8 mouse cellular contexts compared by ENCODE assay signal in genomic region chr5:45278005-45278432, GRCm38 (mm10).
A peak's percentile ranks its signal among the peaks of the same experiment; 100 is the strongest.
DNase-seq lines count a peak whose midpoint lies in the region; ATAC-seq and TF ChIP-seq lines count a peak whose summit lies in the region.

No protein-coding gene starts in this region.

- H3K27ac ChIP-seq in heart, adult 2 months: no peak overlapping the region; the same call in 1 of the 2 replicates
- peak overlapping the region; percentile 32 for H3K27ac ChIP-seq in hindbrain, embryonic 14.5 days
- peak overlapping the region; percentile 63; the same call in 1 of the 2 replicates for H3K27ac ChIP-seq in lung, embryonic 14.5 days (ENCODE audit: low read depth)
- H3K27ac ChIP-seq in stomach, embryonic 14.5 days (ENCODE audit: low read length): peak overlapping the region; percentile 69; the same call in 1 of the 2 replicates

- peak overlapping the region; percentile 62 for H3K4me2 ChIP-seq in hindbrain, embryonic 14.5 days (replicated peaks)
- peak overlapping the region; percentile 61 for H3K4me2 ChIP-seq in lung, embryonic 14.5 days
- H3K4me2 ChIP-seq in stomach, embryonic 14.5 days (replicated peaks; ENCODE audit: low read depth, low read length): peak overlapping the region; percentile 47

- H3K27me3 ChIP-seq in heart, adult 2 months (ENCODE audit: control insufficient read depth, insufficient read depth, low read length): no peaks in the 10 kb centered on the region
- H3K27me3 ChIP-seq in hindbrain, embryonic 14.5 days (ENCODE audit: control insufficient read depth, insufficient read depth, low read length): no peaks in the 10 kb centered on the region
- H3K27me3 ChIP-seq in lung, embryonic 14.5 days (ENCODE audit: insufficient read depth, low read length): no peaks in the 10 kb centered on the region
- no peaks in the 10 kb centered on the region for H3K27me3 ChIP-seq in stomach, embryonic 14.5 days (ENCODE audit: control insufficient read depth, insufficient read depth, low read length)

- peak overlapping the region; percentile 51; the same call in 1 of the 2 replicates for H3K9ac ChIP-seq in heart, adult 2 months (ENCODE audit: low read depth, low read length)
- peak overlapping the region; percentile 47; the same call in 1 of the 2 replicates for H3K9ac ChIP-seq in hindbrain, embryonic 14.5 days
- H3K9ac ChIP-seq in lung, embryonic 14.5 days: peak overlapping the region; percentile 3; the same call in 1 of the 2 replicates
- H3K9ac ChIP-seq in stomach, embryonic 14.5 days (replicated peaks; ENCODE audit: low read depth, low read length): no peak overlapping the region; the same call in 1 of the 2 replicates

- 0 out of 2 replicates have a peak, but pooled peaks have one; percentile 32 for ATAC-seq in hindbrain, embryonic 14.5 days (ENCODE audit: low FRiP score)
- ATAC-seq in lung, embryonic 14.5 days (ENCODE audit: insufficient read depth): peak; percentile 92
- ATAC-seq in stomach, embryonic 14.5 days (ENCODE audit: insufficient number of reproducible peaks, insufficient read depth, low FRiP score, low read depth): peak; percentile 89

- TF ChIP-seq CTCF in heart, adult 2 months (IDR thresholded peaks at IDR 0.05): no peak
- TF ChIP-seq CTCF in brain, embryonic 14.5 days (IDR thresholded peaks at IDR 0.05; ENCODE audit: borderline replicate concordance, extremely low read depth, insufficient read depth, insufficient read length): no peak
- no peak for TF ChIP-seq CTCF in lung, embryonic 14.5 days (IDR thresholded peaks at IDR 0.05; ENCODE audit: low read depth)

- no peak for TF ChIP-seq POLR2A in heart, adult 2 months (IDR thresholded peaks at IDR 0.05; ENCODE audit: insufficient read depth, low read depth, low read length)
- TF ChIP-seq POLR2A in brain, embryonic 14.5 days (IDR thresholded peaks at IDR 0.05; ENCODE audit: borderline replicate concordance, extremely low read depth, insufficient read depth, insufficient read length, poor library complexity, severe bottlenecking): no peak

- no peaks in the 10 kb centered on the region for H3K9me3 ChIP-seq in hindbrain, embryonic 14.5 days (ENCODE audit: control insufficient read depth, low read length)
- no peaks in the 10 kb centered on the region for H3K9me3 ChIP-seq in lung, embryonic 14.5 days (ENCODE audit: low read depth, low read length)
- H3K9me3 ChIP-seq in stomach, embryonic 14.5 days (ENCODE audit: control insufficient read depth, low read depth, low read length): no peaks in the 10 kb centered on the region

- H3K4me3 ChIP-seq in heart, adult 2 months: peak overlapping the region; percentile 26; the same call in 1 of the 2 replicates
- H3K4me3 ChIP-seq in hindbrain, embryonic 14.5 days (replicated peaks; ENCODE audit: low read length): peak overlapping the region; percentile 17
- peak overlapping the region; percentile 28 for H3K4me3 ChIP-seq in lung, embryonic 14.5 days (ENCODE audit: low read depth, low read length)
- peak overlapping the region; percentile 22 for H3K4me3 ChIP-seq in stomach, embryonic 14.5 days (ENCODE audit: low read depth, low read length)

- H3K4me1 ChIP-seq in heart, adult 2 months (ENCODE audit: control insufficient read depth, insufficient read depth, low read length): peaks cover 1% of the 10 kb centered on the region; the same call in 1 of the 2 replicates
- H3K4me1 ChIP-seq in hindbrain, embryonic 14.5 days (replicated peaks; ENCODE audit: control insufficient read depth, insufficient read depth, low read length): 0 out of 2 replicates have a peak, but pooled peaks cover 8% of the 10 kb centered on the region
- peaks cover 6% of the 10 kb centered on the region; the same call in 1 of the 2 replicates for H3K4me1 ChIP-seq in lung, embryonic 14.5 days (ENCODE audit: insufficient read depth)
- H3K4me1 ChIP-seq in stomach, embryonic 14.5 days (ENCODE audit: control insufficient read depth, insufficient read depth, low read length): 0 out of 2 replicates have a peak, but pooled peaks cover 3% of the 10 kb centered on the region

- TF ChIP-seq EP300 in heart, adult 2 months (IDR thresholded peaks at IDR 0.05; ENCODE audit: insufficient read depth, low read depth, low read length): no peak

- intact Hi-C loops in heart, adult 2 months (cut with DNase I): loop anchor here (5.0 kb wide), 1 partner anchor 996 kb away; no protein-coding TSS in a partner anchor

- no peaks in the 10 kb centered on the region for H3K36me3 ChIP-seq in heart, adult 2 months (ENCODE audit: control insufficient read depth, insufficient read depth, low read length)
- H3K36me3 ChIP-seq in hindbrain, embryonic 14.5 days (replicated peaks; ENCODE audit: control insufficient read depth, insufficient read depth): no peaks in the 10 kb centered on the region
- H3K36me3 ChIP-seq in lung, embryonic 14.5 days (ENCODE audit: insufficient read depth): no peaks in the 10 kb centered on the region
- no peaks in the 10 kb centered on the region for H3K36me3 ChIP-seq in stomach, embryonic 14.5 days (ENCODE audit: control insufficient read depth, insufficient read depth, low read length)

- WGBS in heart, adult 2 months: 3% methylated on average over 10 of the region's 10 CpGs
- WGBS in hindbrain, embryonic 14.5 days: 1% methylated on average over 10 of the region's 10 CpGs
- WGBS in lung, embryonic 14.5 days: 0% methylated on average over 10 of the region's 10 CpGs
- 3% methylated on average over 10 of the region's 10 CpGs for WGBS in stomach, embryonic 14.5 days

- no peaks in the 10 kb centered on the region for H3K79me2 ChIP-seq in heart, adult 2 months (replicated peaks; ENCODE audit: control insufficient read depth, insufficient read depth, low read length)

- no peak for DNase-seq in heart, adult 2 months
- no peak for DNase-seq in heart, adult 9 months (ENCODE audit: low spot score in 2 of 2)
- peak; percentile 65 for DNase-seq in brain, embryonic 14.5 days (ENCODE audit: low read depth)
- peak; percentile 42 for DNase-seq in hindbrain, embryonic 14.5 days (ENCODE audit: low spot score)
- peak; percentile 73 for DNase-seq in lung, embryonic 14.5 days
- DNase-seq in right cerebral cortex, postnatal 10 days (ENCODE audit: low spot score in 2 of 2): no peak
- DNase-seq in T-cell, adult 2 months (ENCODE audit: low spot score): no peak

Comparison
In these comparisons a context has a peak if more than half of its experiments do, and no peak if none do; other contexts are left out.
1. DNase-seq: peak in brain, embryonic 14.5 days (single experiment), hindbrain, embryonic 14.5 days (single experiment) and lung, embryonic 14.5 days (single experiment); none in heart, adult 2 months (0 of 2), heart, adult 9 months (0 of 2), right cerebral cortex, postnatal 10 days (0 of 2) and T-cell, adult 2 months (single experiment).
2. ATAC-seq: peak in every context shown above with its lines; median percentile 92 in lung, embryonic 14.5 days; 89 in stomach, embryonic 14.5 days; 32 in hindbrain, embryonic 14.5 days.
3. Peak in every context shown above with its lines, with median percentiles within 50 percentile points of each other: H3K4me3 ChIP-seq and H3K4me2 ChIP-seq.